Mouse (Mus musculus) hematopoietic stem cell, adult 5-6 weeks (primary cell): ENCODE results near the gene Bdnf. TPM values are rescaled to one million over a fixed set of nuclear protein-coding genes. Genes with fewer than 3 reads are reported as not detected.

Experiments
- ATAC-seq, 2 experiments: fragments of 125-278 bp in 1 of 2; replicated peaks in 1 of 2; 2 replicates each; pipeline ENCODE4 v1.8.0; 2016 to 2017; ENCODE audit warnings: inconsistent platforms in 2 of 2, mild to moderate bottlenecking in 2 of 2, moderate number of reproducible peaks in 2 of 2, low read depth in 1 of 2, moderate TSS enrichment in 1 of 2; ENCODE audit not compliant: low FRiP score in 2 of 2, poor library complexity in 2 of 2, severe bottlenecking in 2 of 2, insufficient read depth in 1 of 2, low TSS enrichment in 1 of 2
- total RNA-seq: library from RNA; stranded (forward); fragments of 172-1452, 232-1000 nt; gene quantifications from 2 replicates; pipeline ENCODE4 v1.2.3, GENCODE M21; 2017

Gene Bdnf
- total RNA-seq, 1 experiment from 2014 or later, result not detected

DNA sequence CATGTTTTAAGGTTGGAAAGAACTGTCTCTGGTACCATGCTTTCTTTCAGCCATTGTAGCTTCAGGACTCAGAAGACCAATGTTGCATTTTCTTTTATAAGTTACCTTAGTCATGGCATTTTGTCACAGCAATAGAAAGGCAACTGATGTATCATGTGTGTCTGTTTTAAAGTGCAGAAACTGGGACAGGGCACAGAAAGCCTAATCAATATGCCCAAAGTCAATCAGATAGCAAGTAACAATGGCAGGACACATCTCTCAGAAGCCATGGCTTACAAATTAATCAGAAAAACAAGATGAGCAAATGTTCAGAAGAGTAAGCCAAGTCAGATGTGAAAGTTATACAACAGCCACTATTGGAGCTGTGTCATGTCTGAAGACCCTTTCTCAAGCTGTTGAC, 73.9 kb downstream of the Bdnf start:
- ATAC-seq, result no peak

DNA sequence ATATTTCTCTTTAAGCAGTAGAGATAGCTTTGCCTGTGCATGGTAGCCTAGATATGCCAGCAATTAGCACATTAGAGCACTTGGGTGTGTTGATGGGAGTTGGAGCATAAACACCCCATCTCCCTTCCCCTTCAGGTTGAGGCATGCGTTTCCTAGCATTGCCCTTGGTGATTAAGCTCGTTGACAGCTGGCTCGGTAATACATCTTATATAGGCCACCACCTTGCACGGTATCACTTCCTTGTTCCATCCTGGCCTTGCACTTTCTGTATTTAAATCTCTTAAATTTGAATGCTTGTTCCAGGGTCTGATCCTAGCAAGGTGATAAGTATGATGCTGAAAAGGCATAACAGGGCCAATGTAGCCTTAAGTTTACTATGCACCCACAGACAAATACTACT, 74.3 kb downstream of the Bdnf start:
- peak in 1 of 2 experiments; percentile 60; a peak in 2 of 4 replicates for ATAC-seq

DNA sequence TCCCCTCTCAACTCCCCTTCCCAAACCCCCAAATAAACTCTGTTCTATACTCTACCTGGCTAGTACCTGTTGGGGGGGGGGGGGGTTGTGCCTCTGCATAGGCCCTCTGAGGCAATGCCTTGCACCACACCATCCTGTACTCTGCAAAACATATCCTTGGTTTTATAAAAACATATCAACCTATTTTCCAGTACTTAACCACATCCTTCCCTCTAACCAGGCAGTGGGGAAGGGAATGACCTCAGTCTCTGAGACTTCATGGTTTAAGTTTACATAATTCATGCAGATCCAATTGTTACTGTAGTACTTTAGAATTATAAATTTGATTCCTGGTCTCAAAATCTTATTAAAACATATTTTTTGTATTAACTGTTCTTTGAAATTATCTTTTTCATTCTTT, 75.5 kb downstream of the Bdnf start:
- peak; percentile 76 to 81 for ATAC-seq

DNA sequence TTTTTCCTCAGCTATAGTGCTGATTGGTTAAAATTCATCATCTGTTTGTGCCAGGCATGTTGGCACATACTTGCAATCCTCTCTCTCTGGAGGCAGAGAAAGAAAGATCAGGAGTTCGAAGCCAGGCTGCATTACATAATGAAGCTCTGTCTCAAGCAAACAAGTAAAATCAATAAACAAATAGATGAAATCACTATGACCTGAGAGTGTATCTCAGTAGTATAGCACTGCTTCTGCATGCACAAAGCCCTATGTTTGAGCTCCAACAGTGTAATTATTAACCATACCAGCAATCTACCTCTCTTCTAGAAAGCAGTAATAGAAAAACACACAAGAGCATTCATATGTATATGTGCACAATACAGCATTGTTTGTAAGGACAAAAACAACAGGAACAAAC, 76.0 kb downstream of the Bdnf start:
- no peak for ATAC-seq

DNA sequence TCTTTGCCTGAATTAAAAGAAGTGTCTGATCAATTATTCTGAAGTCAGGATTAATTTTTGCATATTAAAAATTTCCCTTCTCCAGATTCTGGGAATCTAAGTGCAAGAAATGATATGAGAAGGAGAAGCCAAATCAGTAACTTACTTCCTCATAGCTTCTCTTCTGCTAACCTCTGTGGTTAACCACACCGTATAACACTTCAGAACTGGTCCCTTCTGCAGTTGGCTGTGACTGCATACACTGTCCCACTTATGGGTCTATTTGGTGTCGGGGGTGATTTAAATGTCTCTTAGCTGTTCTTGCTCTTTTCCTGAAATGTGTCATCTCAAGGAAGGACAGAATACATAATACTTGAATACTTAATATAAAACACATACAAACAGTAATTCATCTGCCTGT, 81.8 kb downstream of the Bdnf start:
- peak; percentile 99 to 100 for ATAC-seq

DNA sequence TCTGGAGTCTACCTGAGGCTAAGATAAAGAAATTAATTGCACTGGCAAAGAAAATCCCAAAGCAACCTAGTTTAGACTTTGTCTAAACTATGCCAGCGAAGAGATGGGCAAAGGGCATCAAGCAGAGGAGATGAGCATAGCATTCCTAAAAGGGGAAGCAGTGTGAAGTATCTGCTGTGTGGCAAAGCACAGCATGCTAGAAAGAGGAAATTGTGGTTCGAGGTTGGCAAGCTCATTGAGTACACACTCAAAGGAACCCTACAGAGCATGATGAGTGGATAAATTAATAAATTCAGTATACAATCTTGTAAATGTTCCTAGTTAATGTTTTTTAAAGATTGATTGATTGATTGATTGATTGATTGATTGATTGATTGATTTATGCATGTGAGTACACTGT, 92.3 kb downstream of the Bdnf start:
- peak; percentile 100 for ATAC-seq

DNA sequence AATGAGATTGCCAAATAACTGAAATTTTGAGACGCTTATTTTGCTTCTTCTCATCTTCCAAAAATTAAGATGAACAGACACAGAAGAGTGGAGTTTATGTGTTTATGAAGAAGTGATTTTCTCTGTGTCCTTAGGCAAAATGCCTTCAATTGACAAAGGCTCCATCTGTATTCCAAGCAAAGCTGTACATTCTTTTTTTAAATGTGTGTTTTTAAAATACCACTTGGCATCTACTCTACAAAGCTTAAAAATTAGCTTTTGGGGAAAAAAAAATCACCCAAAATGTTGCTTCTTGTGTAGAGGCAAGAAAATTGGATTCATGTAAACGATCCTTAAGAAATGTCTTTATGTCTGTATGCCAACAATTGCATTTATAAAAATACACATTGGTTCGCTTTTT, 94.3 kb downstream of the Bdnf start:
- ATAC-seq, result no peak

DNA sequence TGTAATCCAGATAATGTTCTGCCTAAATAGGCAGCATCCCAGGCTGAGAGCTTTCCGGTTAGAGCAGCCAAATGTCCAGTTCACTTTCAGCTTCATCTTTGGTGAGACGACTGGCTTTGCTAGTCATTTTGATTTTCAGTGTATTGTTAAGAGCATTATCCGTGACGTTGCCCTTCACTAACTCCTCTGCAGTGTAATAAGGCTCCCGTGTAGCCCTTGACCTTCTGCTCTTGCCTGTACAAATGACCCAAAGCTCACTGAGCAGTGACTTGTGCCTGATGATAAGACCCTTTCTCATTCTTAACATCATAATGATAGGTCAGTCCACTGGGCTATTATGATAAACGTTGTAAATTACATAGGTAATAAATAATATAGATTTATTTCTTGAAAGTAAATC, 101.9 kb downstream of the Bdnf start:
- no peak for ATAC-seq

Other genes starting within 250 kb of the Bdnf start
- 130 and 177 TPM in 2 replicates for gene Lin7c, start 216.2 kb downstream of the Bdnf start, total RNA-seq
- gene Lgr4, start 242.9 kb downstream of the Bdnf start, total RNA-seq, result 0.74 and 8.4 TPM in 2 replicates